Mouse (Mus musculus): Measurements from ENCODE around the gene Tepsin. TPM values are rescaled to one million over a fixed set of nuclear protein-coding genes. Genes with fewer than 3 reads are reported as not detected.

Tepsin gene
- polyA plus RNA-seq, 1 experiment from 2014 or later: 15.4 TPM

GRCm38 (mm10) chr11:120052274-120052673, 46.3 kb downstream of the Tepsin start:
- Histone ChIP-seq H3K4me2 (replicated peaks) (no peak overlapping the region), H3K9ac (no peak overlapping the region), H3K27me3 (replicated peaks) (peaks cover 15% of the 10 kb centered on the region), H3K9me3 (no peaks in the 10 kb centered on the region), H3K36me3 (no peaks in the 10 kb centered on the region), H3K27ac (no peak overlapping the region), H3K4me1 (replicated peaks) (peaks cover 25% of the 10 kb centered on the region), H3K4me3 (replicated peaks) (no peak overlapping the region)
- WGBS: 61% methylated on average over 9 of the region's 9 CpGs
- ATAC-seq: no peak

- Histone ChIP-seq H3K27ac (peak overlapping the region; percentile 27; the same call in 1 of the 2 replicates), H3K4me3 (replicated peaks) (no peak overlapping the region), H3K9me3 (no peaks in the 10 kb centered on the region), H3K4me2 (replicated peaks) (no peak overlapping the region), H3K9ac (no peak overlapping the region), H3K27me3 (replicated peaks) (peaks cover 22% of the 10 kb centered on the region), H3K4me1 (replicated peaks) (peaks cover 33% of the 10 kb centered on the region), H3K36me3 (no peaks in the 10 kb centered on the region)
- ATAC-seq: no peak; the same call in 1 of the 2 replicates
- WGBS: 44% methylated on average over 14 of the region's 14 CpGs
These were observed 47.3 kb downstream of the Tepsin start for GRCm38 (mm10) chr11:120051124-120051811.

GRCm38 (mm10) chr11:120049067-120049466, 49.5 kb downstream of the Tepsin start:
- no peak overlapping the region for H3K4me2 ChIP-seq (replicated peaks)
- H3K9me3 ChIP-seq: no peaks in the 10 kb centered on the region
- peaks cover 40% of the 10 kb centered on the region for H3K4me1 ChIP-seq (replicated peaks)
- no peak overlapping the region for H3K9ac ChIP-seq
- H3K27me3 ChIP-seq (replicated peaks): peaks cover 27% of the 10 kb centered on the region
- no peaks in the 10 kb centered on the region for H3K36me3 ChIP-seq
- no peak for ATAC-seq
- H3K4me3 ChIP-seq (replicated peaks): no peak overlapping the region
- no peak overlapping the region for H3K27ac ChIP-seq
- 79% methylated on average over 8 of the region's 8 CpGs for WGBS

GRCm38 (mm10) chr11:120048252-120048556, 50.3 kb downstream of the Tepsin start:
- Histone ChIP-seq H3K9me3 (no peaks in the 10 kb centered on the region), H3K36me3 (no peaks in the 10 kb centered on the region), H3K27me3 (replicated peaks) (peaks cover 27% of the 10 kb centered on the region), H3K9ac (no peak overlapping the region), H3K27ac (no peak overlapping the region), H3K4me3 (replicated peaks) (no peak overlapping the region), H3K4me1 (replicated peaks) (peaks cover 40% of the 10 kb centered on the region), H3K4me2 (replicated peaks) (peak overlapping the region; percentile 95)
- no peak for ATAC-seq
- 9% methylated on average over 21 of the region's 23 CpGs for WGBS

- Histone ChIP-seq H3K27me3 (replicated peaks) (peaks cover 27% of the 10 kb centered on the region), H3K9ac (peak overlapping the region; percentile 28; the same call in 1 of the 2 replicates), H3K27ac (no peak overlapping the region), H3K36me3 (no peaks in the 10 kb centered on the region), H3K4me3 (replicated peaks) (peak overlapping the region; percentile 56), H3K9me3 (no peaks in the 10 kb centered on the region), H3K4me2 (replicated peaks) (peak overlapping the region; percentile 95), H3K4me1 (replicated peaks) (peaks cover 40% of the 10 kb centered on the region)
- no peak; the same call in 1 of the 2 replicates for ATAC-seq
- 23% methylated on average over 23 of the region's 23 CpGs for WGBS
These were observed 50.8 kb downstream of the Tepsin start for GRCm38 (mm10) chr11:120047531-120048251.

GRCm38 (mm10) chr11:120046553-120047191, 51.9 kb downstream of the Tepsin start, which contains the start of gene Aatk:
TSS of gene Aatk (minus strand) at chr11:120047167.
- H3K4me2 ChIP-seq (replicated peaks): peak within 1 kb of the TSS; percentile 95
- peak within 1 kb of the TSS; percentile 58 for H3K9ac ChIP-seq
- H3K4me1 ChIP-seq (replicated peaks): peaks cover 38% of the 10 kb centered on the region
- no peaks in the 10 kb centered on the region for H3K9me3 ChIP-seq
- H3K36me3 ChIP-seq: no peaks in the 10 kb centered on the region
- H3K27ac ChIP-seq: peak within 1 kb of the TSS; percentile 32; the same call in 1 of the 2 replicates
- ATAC-seq: peak; percentile 32; the same call in 1 of the 2 replicates
- peaks cover 27% of the 10 kb centered on the region for H3K27me3 ChIP-seq (replicated peaks)
- peak within 1 kb of the TSS; percentile 56 for H3K4me3 ChIP-seq (replicated peaks)
- WGBS: 2% methylated on average over 62 of the region's 63 CpGs

GRCm38 (mm10) chr11:120045839-120046552, 52.5 kb downstream of the Tepsin start:
- H3K4me1 ChIP-seq (replicated peaks): peaks cover 35% of the 10 kb centered on the region
- ATAC-seq: no peak
- WGBS: 44% methylated on average over 11 of the region's 11 CpGs
- H3K27ac ChIP-seq: no peak overlapping the region
- H3K4me3 ChIP-seq (replicated peaks): peak overlapping the region; percentile 56
- H3K36me3 ChIP-seq: no peaks in the 10 kb centered on the region
- peak overlapping the region; percentile 58 for H3K9ac ChIP-seq
- peaks cover 27% of the 10 kb centered on the region for H3K27me3 ChIP-seq (replicated peaks)
- peak overlapping the region; percentile 95 for H3K4me2 ChIP-seq (replicated peaks)
- H3K9me3 ChIP-seq: no peaks in the 10 kb centered on the region

- no peak for ATAC-seq
- Histone ChIP-seq H3K27me3 (replicated peaks) (peaks cover 27% of the 10 kb centered on the region), H3K4me2 (replicated peaks) (peak overlapping the region; percentile 95; the same call in 1 of the 2 replicates), H3K4me1 (replicated peaks) (peaks cover 35% of the 10 kb centered on the region), H3K36me3 (no peaks in the 10 kb centered on the region), H3K27ac (no peak overlapping the region), H3K9ac (no peak overlapping the region), H3K4me3 (replicated peaks) (no peak overlapping the region), H3K9me3 (no peaks in the 10 kb centered on the region)
- 65% methylated on average over 4 of the region's 4 CpGs for WGBS
These were observed 53.2 kb downstream of the Tepsin start for GRCm38 (mm10) chr11:120045341-120045740.

GRCm38 (mm10) chr11:120042141-120042838, 56.2 kb downstream of the Tepsin start:
- no peak for ATAC-seq
- Histone ChIP-seq H3K4me2 (replicated peaks) (no peak overlapping the region), H3K9ac (0 out of 2 replicates have a peak overlapping the region, but pooled peaks have one; percentile 4), H3K36me3 (no peaks in the 10 kb centered on the region), H3K4me3 (replicated peaks) (no peak overlapping the region), H3K27me3 (replicated peaks) (peaks cover 13% of the 10 kb centered on the region), H3K4me1 (replicated peaks) (peaks cover 29% of the 10 kb centered on the region), H3K9me3 (no peaks in the 10 kb centered on the region), H3K27ac (peak overlapping the region; percentile 15; the same call in 1 of the 2 replicates)
- 72% methylated on average over 7 of the region's 7 CpGs for WGBS

- Histone ChIP-seq H3K9me3 (no peaks in the 10 kb centered on the region), H3K4me3 (replicated peaks) (no peak overlapping the region), H3K4me1 (replicated peaks) (peaks cover 22% of the 10 kb centered on the region), H3K27ac (peak overlapping the region; percentile 15; the same call in 1 of the 2 replicates), H3K36me3 (no peaks in the 10 kb centered on the region), H3K9ac (no peak overlapping the region), H3K27me3 (replicated peaks) (peaks cover 7% of the 10 kb centered on the region), H3K4me2 (replicated peaks) (no peak overlapping the region)
- peak; percentile 46 for ATAC-seq
- WGBS: 59% methylated on average over 13 of the region's 13 CpGs
These were observed 57.1 kb downstream of the Tepsin start for GRCm38 (mm10) chr11:120041191-120042123.

Data from intestine, embryonic 15.5 days (tissue).